Mouse (Mus musculus) midbrain, embryonic 10.5 days (tissue): ENCODE data around the gene Snap23. TPM values are rescaled to one million over a fixed set of nuclear protein-coding genes. Genes with fewer than 3 reads are reported as not detected.

Experiments
- DNase-seq: peaks from one replicate; pipeline ENCODE4 v3.0.0-alpha.2; 2017; ENCODE audit warnings: low spot score
- H3K27ac ChIP-seq: fragments of 300-500 bp; sonication (generic); replicated peaks from 2 replicates; pipeline ENCODE4 v1.5.1; 2016; ENCODE audit warnings: mild to moderate bottlenecking
- H3K27me3 ChIP-seq: fragments of 300-500 bp; sonication (generic); 2 replicates; pipeline ENCODE4 v1.6.1; 2016; ENCODE audit warnings: low read depth, mild to moderate bottlenecking; ENCODE audit not compliant: poor library complexity, severe bottlenecking
- H3K36me3 ChIP-seq: fragments of 300-500 bp; sonication (generic); 2 replicates; pipeline ENCODE4 v1.6.1; 2016; ENCODE audit warnings: mild to moderate bottlenecking, moderate library complexity
- H3K4me1 ChIP-seq: fragments of 300-500 bp; sonication (generic); 2 replicates; pipeline ENCODE4 v1.6.1; 2016
- H3K4me3 ChIP-seq: fragments of 300-500 bp; sonication (generic); 2 replicates; pipeline ENCODE4 v1.5.1; 2016; ENCODE audit warnings: mild to moderate bottlenecking, moderate library complexity
- H3K9me3 ChIP-seq: fragments of 300-500 bp; sonication (generic); replicated peaks from 2 replicates; pipeline ENCODE4 v1.6.1; 2016; ENCODE audit warnings: mild to moderate bottlenecking
- WGBS: fragments of 180-500 bp; shearing (Covaris S2); methylation state at CpG from one replicate; pipeline ENCODE4 v1.1.7; 2016; 5-methylcytosine and 5-hydroxymethylcytosine counted together
- polyA plus RNA-seq: library from polyadenylated mRNA; unstranded; fragments of >200 nt; fragmentation: Nextera tagmentation; extraction: Ambion mirVana; gene quantifications from 2 replicates; pipeline ENCODE4 v1.2.1, GENCODE M21; 2016

The Snap23 gene
- polyA plus RNA-seq, 1 experiment from 2014 or later = 58.3 TPM

DNA sequence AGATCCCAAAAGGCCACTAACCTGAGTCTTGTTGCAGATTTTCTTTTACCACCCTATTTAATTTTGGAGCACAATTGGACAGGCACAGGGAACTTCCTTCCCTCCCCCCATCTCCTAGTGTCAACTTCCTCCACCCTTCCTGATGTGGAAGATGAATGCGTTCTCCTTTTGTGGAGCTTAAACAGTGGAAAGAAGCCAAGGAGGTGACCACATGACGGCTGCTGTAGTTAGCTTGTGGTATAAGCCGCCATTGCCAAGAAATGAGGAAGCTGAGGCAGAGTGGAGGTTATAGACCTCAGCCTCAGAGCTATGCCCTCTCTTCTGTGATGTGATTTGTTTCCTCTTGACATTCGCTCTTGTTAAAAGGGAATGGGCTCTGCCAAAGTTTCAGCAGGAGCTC, 64.5 kb downstream of the Snap23 start:
- Histone ChIP-seq H3K4me3 (no peak overlapping the region), H3K4me1 (peaks cover 8% of the 10 kb centered on the region), H3K27me3 (no peaks in the 10 kb centered on the region), H3K27ac (no peak overlapping the region), H3K9me3 (no peaks in the 10 kb centered on the region), H3K36me3 (peaks cover 7% of the 10 kb centered on the region; the same call in 1 of the 2 replicates)
- WGBS = 95% methylated on average over 4 of the region's 4 CpGs
- no peak for DNase-seq

DNA sequence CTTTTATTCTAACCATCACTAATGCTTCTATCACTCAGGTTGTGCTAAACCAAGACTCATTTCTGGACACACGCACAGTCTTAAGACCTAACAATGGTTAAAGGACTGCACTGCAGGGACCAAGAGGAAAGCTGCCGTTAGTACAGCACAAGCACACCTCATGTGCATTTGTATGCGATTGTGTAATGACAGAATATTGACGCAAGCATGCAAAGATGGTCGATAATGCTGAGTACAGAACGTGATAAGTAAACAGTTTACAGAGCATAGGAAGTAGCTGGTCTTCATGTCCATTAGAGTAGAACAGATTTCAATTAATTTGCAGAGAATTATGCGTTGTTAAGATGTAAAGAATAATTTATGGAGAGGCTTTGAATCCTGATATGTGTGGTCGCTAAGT, 73.4 kb downstream of the Snap23 start:
- 94% methylated on average over 8 of the region's 8 CpGs for WGBS
- DNase-seq = no peak
- Histone ChIP-seq H3K27me3 (no peaks in the 10 kb centered on the region), H3K4me1 (no peaks in the 10 kb centered on the region), H3K27ac (no peak overlapping the region), H3K4me3 (no peak overlapping the region), H3K36me3 (peaks cover 6% of the 10 kb centered on the region; the same call in 1 of the 2 replicates), H3K9me3 (no peaks in the 10 kb centered on the region)

DNA sequence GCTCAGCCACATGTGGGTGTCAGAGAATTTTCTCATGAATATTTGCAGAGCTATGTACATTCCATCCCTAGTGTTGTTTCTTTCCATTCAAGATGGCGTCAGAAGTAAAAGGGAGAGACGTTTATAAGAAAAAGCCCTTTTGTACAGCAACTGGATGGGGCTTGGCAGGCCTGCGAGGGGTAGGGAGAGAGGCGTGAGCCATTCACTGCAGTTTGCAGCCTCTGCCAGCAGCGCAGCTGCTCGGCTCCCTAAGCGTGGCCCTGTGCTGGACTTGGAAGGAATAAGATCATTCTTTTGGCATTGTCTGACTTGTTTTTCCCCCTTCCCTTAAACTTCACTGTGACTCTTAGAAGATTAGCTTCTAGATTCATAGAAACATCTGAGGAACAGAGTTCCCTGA, 76.4 kb downstream of the Snap23 start:
- H3K4me1 ChIP-seq = 0 out of 2 replicates have a peak, but pooled peaks cover 3% of the 10 kb centered on the region
- H3K27ac ChIP-seq = no peak overlapping the region
- H3K27me3 ChIP-seq = no peaks in the 10 kb centered on the region
- WGBS = 83% methylated on average over 7 of the region's 7 CpGs
- H3K36me3 ChIP-seq = peaks cover 6% of the 10 kb centered on the region; the same call in 1 of the 2 replicates
- H3K4me3 ChIP-seq = no peak overlapping the region
- no peak for DNase-seq
- no peaks in the 10 kb centered on the region for H3K9me3 ChIP-seq

DNA sequence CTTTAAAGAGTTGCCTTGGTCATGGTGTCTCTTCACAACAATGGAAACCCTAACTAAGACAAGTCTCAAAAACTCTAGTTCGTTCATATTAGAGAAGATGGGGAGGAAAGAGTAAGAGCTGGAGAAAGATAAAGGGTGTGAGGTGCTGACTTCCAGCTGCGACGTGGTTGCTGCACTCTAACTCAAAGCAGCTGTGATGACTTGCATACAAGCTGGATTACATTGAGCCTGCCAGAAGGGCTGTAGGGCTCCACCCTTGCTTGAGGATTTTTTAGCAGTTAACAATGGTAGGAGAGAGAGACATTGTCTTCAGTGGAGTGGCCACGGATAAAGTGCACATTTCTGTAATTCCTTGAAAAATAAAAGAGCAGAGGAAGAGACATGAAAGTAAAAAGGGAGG, 79.3 kb downstream of the Snap23 start:
- Histone ChIP-seq H3K4me1 (0 out of 2 replicates have a peak, but pooled peaks cover 3% of the 10 kb centered on the region), H3K4me3 (no peak overlapping the region), H3K9me3 (no peaks in the 10 kb centered on the region), H3K27me3 (no peaks in the 10 kb centered on the region), H3K27ac (no peak overlapping the region), H3K36me3 (no peaks in the 10 kb centered on the region)
- no peak for DNase-seq
- WGBS = 70% methylated on average over 4 of the region's 4 CpGs

Other genes starting within 250 kb of the Snap23 start
- 24.9 and 33.1 TPM in 2 replicates for gene Vps39, start 214.5 kb upstream of the Snap23 start, polyA plus RNA-seq
- gene Ganc, start 163.8 kb upstream of the Snap23 start, polyA plus RNA-seq = 7.1 and 8.7 TPM in 2 replicates
- 5.6 and 6.1 TPM in 2 replicates for gene Tmem87a, start 163.6 kb upstream of the Snap23 start, polyA plus RNA-seq
- 5.5 and 7.8 TPM in 2 replicates for gene Capn3, start 111.7 kb upstream of the Snap23 start, polyA plus RNA-seq
- gene Zfp106, start 3.8 kb upstream of the Snap23 start, polyA plus RNA-seq = 69.7 and 76.2 TPM in 2 replicates
- gene Haus2, start 41.7 kb downstream of the Snap23 start, polyA plus RNA-seq = 41.0 and 41.6 TPM in 2 replicates
- 31.1 and 33.7 TPM in 2 replicates for gene Lrrc57, start 41.8 kb downstream of the Snap23 start, polyA plus RNA-seq
- 2.1 and 2.2 TPM in 2 replicates for gene Stard9, start 61.5 kb downstream of the Snap23 start, polyA plus RNA-seq